Mouse (Mus musculus): ENCODE results near the gene Ccdc92b. TPM values are rescaled to one million over a fixed set of nuclear protein-coding genes. Genes with fewer than 3 reads are reported as not detected.
A peak's percentile ranks its signal among the peaks of the same experiment; 100 is the strongest.

The Ccdc92b gene
- polyA plus RNA-seq, 1 experiment from 2014 or later = 3.6 TPM

- ATAC-seq (ENCODE audit: low FRiP score) = peak; percentile 92
- 2% methylated on average over 66 of the region's 66 CpGs for WGBS
- H3K27me3 ChIP-seq (replicated peaks) = peaks cover 25% of the 10 kb centered on the region; the same call in 1 of the 2 replicates
Observed at GRCm38 (mm10) chr11:74589401-74590238, 29.8 kb upstream of the Ccdc92b start.

GRCm38 (mm10) chr11:74590239-74590596 lies 29.2 kb upstream of the Ccdc92b start:
- no peaks in the 10 kb centered on the region for H3K9me3 ChIP-seq (replicated peaks)
- H3K27ac ChIP-seq (replicated peaks) = peak overlapping the region; percentile 91
- H3K36me3 ChIP-seq = no peaks in the 10 kb centered on the region
- H3K4me2 ChIP-seq = peak overlapping the region; percentile 68
- H3K4me1 ChIP-seq = peaks cover 48% of the 10 kb centered on the region
- H3K9ac ChIP-seq (replicated peaks) = peak overlapping the region; percentile 69
- H3K27me3 ChIP-seq (replicated peaks) = peaks cover 25% of the 10 kb centered on the region; the same call in 1 of the 2 replicates
- 1% methylated on average over 25 of the region's 25 CpGs for WGBS
- peak overlapping the region; percentile 61 for H3K4me3 ChIP-seq (replicated peaks)
- no peak for ATAC-seq (ENCODE audit: low FRiP score)

More at GRCm38 (mm10) chr11:74589401-74590238, 29.8 kb upstream of the Ccdc92b start:
- no peaks in the 10 kb centered on the region for H3K36me3 ChIP-seq
- H3K4me2 ChIP-seq = peak overlapping the region; percentile 68
- no peaks in the 10 kb centered on the region for H3K9me3 ChIP-seq (replicated peaks)
- H3K4me3 ChIP-seq (replicated peaks) = peak overlapping the region; percentile 61
- peaks cover 54% of the 10 kb centered on the region for H3K4me1 ChIP-seq
- H3K27ac ChIP-seq (replicated peaks) = peak overlapping the region; percentile 91
- H3K9ac ChIP-seq (replicated peaks) = peak overlapping the region; percentile 69

GRCm38 (mm10) chr11:74590691-74591090 lies 28.7 kb upstream of the Ccdc92b start:
- WGBS = 21% methylated on average over 13 of the region's 13 CpGs
- ATAC-seq (ENCODE audit: low FRiP score) = no peak
- H3K9me3 ChIP-seq (replicated peaks) = no peaks in the 10 kb centered on the region
- peak overlapping the region; percentile 68 for H3K4me2 ChIP-seq
- H3K4me1 ChIP-seq = peaks cover 44% of the 10 kb centered on the region
- no peaks in the 10 kb centered on the region for H3K36me3 ChIP-seq
- peak overlapping the region; percentile 69 for H3K9ac ChIP-seq (replicated peaks)
- peak overlapping the region; percentile 61 for H3K4me3 ChIP-seq (replicated peaks)
- H3K27ac ChIP-seq (replicated peaks) = peak overlapping the region; percentile 91
- H3K27me3 ChIP-seq (replicated peaks) = peaks cover 25% of the 10 kb centered on the region; the same call in 1 of the 2 replicates

- Histone ChIP-seq H3K9ac (replicated peaks) (no peak overlapping the region), H3K4me1 (peaks cover 34% of the 10 kb centered on the region), H3K9me3 (replicated peaks) (no peaks in the 10 kb centered on the region), H3K27me3 (replicated peaks) (peaks cover 20% of the 10 kb centered on the region; the same call in 1 of the 2 replicates), H3K36me3 (no peaks in the 10 kb centered on the region), H3K4me3 (replicated peaks) (no peak overlapping the region), H3K27ac (replicated peaks) (no peak overlapping the region), H3K4me2 (no peak overlapping the region)
- WGBS = 79% methylated on average over 3 of the region's 3 CpGs
- no peak for ATAC-seq (ENCODE audit: low FRiP score)
Observed at GRCm38 (mm10) chr11:74592246-74592645, 27.2 kb upstream of the Ccdc92b start.

- no peaks in the 10 kb centered on the region for H3K36me3 ChIP-seq
- H3K27ac ChIP-seq (replicated peaks) = no peak overlapping the region
- H3K4me3 ChIP-seq (replicated peaks) = no peak overlapping the region
- H3K4me2 ChIP-seq = no peak overlapping the region
- no peaks in the 10 kb centered on the region for H3K9me3 ChIP-seq (replicated peaks)
- no peaks in the 10 kb centered on the region for H3K4me1 ChIP-seq
- H3K9ac ChIP-seq (replicated peaks) = no peak overlapping the region
- WGBS = 73% methylated on average over 4 of the region's 4 CpGs
- no peaks in the 10 kb centered on the region for H3K27me3 ChIP-seq (replicated peaks)
- no peak for ATAC-seq (ENCODE audit: low FRiP score)
Observed at GRCm38 (mm10) chr11:74597283-74597989, 22.0 kb upstream of the Ccdc92b start.

- Histone ChIP-seq H3K4me2 (no peak overlapping the region), H3K27me3 (replicated peaks) (no peaks in the 10 kb centered on the region), H3K27ac (replicated peaks) (no peak overlapping the region), H3K9me3 (replicated peaks) (no peaks in the 10 kb centered on the region), H3K4me1 (no peaks in the 10 kb centered on the region), H3K4me3 (replicated peaks) (no peak overlapping the region), H3K36me3 (no peaks in the 10 kb centered on the region), H3K9ac (replicated peaks) (no peak overlapping the region)
- no peak for ATAC-seq (ENCODE audit: low FRiP score)
Observed at GRCm38 (mm10) chr11:74597990-74598337, 21.4 kb upstream of the Ccdc92b start.

GRCm38 (mm10) chr11:74602286-74602685 lies 17.1 kb upstream of the Ccdc92b start:
- Histone ChIP-seq H3K27ac (replicated peaks) (no peak overlapping the region), H3K27me3 (replicated peaks) (no peaks in the 10 kb centered on the region), H3K4me1 (no peaks in the 10 kb centered on the region), H3K4me2 (no peak overlapping the region), H3K4me3 (replicated peaks) (no peak overlapping the region), H3K9me3 (replicated peaks) (no peaks in the 10 kb centered on the region), H3K36me3 (no peaks in the 10 kb centered on the region), H3K9ac (replicated peaks) (no peak overlapping the region)
- WGBS = 76% methylated on average over 1 of the region's 1 CpGs
- no peak for ATAC-seq (ENCODE audit: low FRiP score)

- Histone ChIP-seq H3K9ac (replicated peaks) (0 out of 2 replicates have a peak overlapping the region, but pooled peaks have one; percentile 51), H3K4me3 (replicated peaks) (peak overlapping the region; percentile 48), H3K4me2 (peak overlapping the region; percentile 92), H3K4me1 (peaks cover 12% of the 10 kb centered on the region), H3K27ac (replicated peaks) (no peak overlapping the region), H3K27me3 (replicated peaks) (peaks cover 47% of the 10 kb centered on the region), H3K9me3 (replicated peaks) (no peaks in the 10 kb centered on the region), H3K36me3 (no peaks in the 10 kb centered on the region)
- ATAC-seq (ENCODE audit: low FRiP score) = no peak
- 17% methylated on average over 5 of the region's 5 CpGs for WGBS
Observed at GRCm38 (mm10) chr11:74610068-74610467, 9.3 kb upstream of the Ccdc92b start.

- H3K4me2 ChIP-seq = peak within 1 kb of the TSS; percentile 92
- peak within 1 kb of the TSS; percentile 48 for H3K4me3 ChIP-seq (replicated peaks)
- no peaks in the 10 kb centered on the region for H3K9me3 ChIP-seq (replicated peaks)
- H3K27ac ChIP-seq (replicated peaks) = no peak within 1 kb of the TSS
- peaks cover 53% of the 10 kb centered on the region for H3K27me3 ChIP-seq (replicated peaks)
- H3K9ac ChIP-seq (replicated peaks) = peak within 1 kb of the TSS; percentile 51
- WGBS = 2% methylated on average over 47 of the region's 50 CpGs
- no peaks in the 10 kb centered on the region for H3K36me3 ChIP-seq
- H3K4me1 ChIP-seq = peaks cover 12% of the 10 kb centered on the region
- no peak for ATAC-seq (ENCODE audit: low FRiP score)
Observed at GRCm38 (mm10) chr11:74610545-74611176, 8.7 kb upstream of the Ccdc92b start, which contains the start of gene Rap1gap2. Gene Rap1gap2, minus strand, starts transcription at chr11:74610915.

GRCm38 (mm10) chr11:74611437-74611836 lies 8.0 kb upstream of the Ccdc92b start:
- H3K9ac ChIP-seq (replicated peaks) = no peak overlapping the region
- no peak overlapping the region for H3K27ac ChIP-seq (replicated peaks)
- peaks cover 61% of the 10 kb centered on the region for H3K27me3 ChIP-seq (replicated peaks)
- H3K4me2 ChIP-seq = peak overlapping the region; percentile 92
- no peaks in the 10 kb centered on the region for H3K9me3 ChIP-seq (replicated peaks)
- WGBS = 17% methylated on average over 7 of the region's 7 CpGs
- peaks cover 12% of the 10 kb centered on the region for H3K4me1 ChIP-seq
- no peak overlapping the region for H3K4me3 ChIP-seq (replicated peaks)
- no peak for ATAC-seq (ENCODE audit: low FRiP score)
- H3K36me3 ChIP-seq = no peaks in the 10 kb centered on the region

GRCm38 (mm10) chr11:74613428-74613827 lies 6.0 kb upstream of the Ccdc92b start:
- H3K9ac ChIP-seq (replicated peaks) = no peak overlapping the region
- H3K36me3 ChIP-seq = no peaks in the 10 kb centered on the region
- WGBS = 57% methylated on average over 4 of the region's 4 CpGs
- peaks cover 14% of the 10 kb centered on the region for H3K4me1 ChIP-seq
- H3K27me3 ChIP-seq (replicated peaks) = peaks cover 66% of the 10 kb centered on the region
- no peak overlapping the region for H3K27ac ChIP-seq (replicated peaks)
- ATAC-seq (ENCODE audit: low FRiP score) = no peak
- H3K4me3 ChIP-seq (replicated peaks) = no peak overlapping the region
- no peaks in the 10 kb centered on the region for H3K9me3 ChIP-seq (replicated peaks)
- no peak overlapping the region for H3K4me2 ChIP-seq

All from neural tube, embryonic 15.5 days (tissue).